Mouse (Mus musculus) embryonic facial prominence, embryonic 14.5 days (tissue): ENCODE results near the gene Prss57. TPM values are rescaled to one million over a fixed set of nuclear protein-coding genes. Genes with fewer than 3 reads are reported as not detected.
A peak's percentile ranks its signal among the peaks of the same experiment; 100 is the strongest.

Experiments
- ATAC-seq: fragments of 200-750 bp; cut with Nextera tagmentation; 2 replicates; pipeline ENCODE4 v1.8.0; 2017; ENCODE audit warnings: low read depth, moderate number of reproducible peaks, moderate TSS enrichment
- DNase-seq: peaks from one replicate; pipeline ENCODE4 v3.0.0-alpha.2; 2015; ENCODE audit warnings: low spot score
- H3K27ac ChIP-seq: fragments of 300-500 bp; sonication (generic); replicated peaks from 2 replicates; pipeline ENCODE4 v1.5.1; 2014; ENCODE audit warnings: low read depth, mild to moderate bottlenecking, low read length, moderate library complexity
- H3K27me3 ChIP-seq: fragments of 300-500 bp; sonication (generic); replicated peaks from 2 replicates; pipeline ENCODE4 v1.6.1; 2014; ENCODE audit warnings: low read length; ENCODE audit not compliant: control insufficient read depth, insufficient read depth
- H3K36me3 ChIP-seq: fragments of 300-500 bp; sonication (generic); 2 replicates; pipeline ENCODE4 v1.6.1; 2014; ENCODE audit warnings: low read length, mixed read lengths; ENCODE audit not compliant: control insufficient read depth, insufficient read depth
- H3K4me1 ChIP-seq: fragments of 300-500 bp; sonication (generic); 2 replicates; pipeline ENCODE4 v1.6.1; 2014; ENCODE audit warnings: antibody characterized with exemption, low read length; ENCODE audit not compliant: control insufficient read depth, insufficient read depth
- H3K4me2 ChIP-seq: fragments of 300-500 bp; sonication (generic); 2 replicates; pipeline ENCODE4 v1.6.1; 2014; ENCODE audit warnings: low read depth, mild to moderate bottlenecking, low read length, moderate library complexity, mixed read lengths
- H3K4me3 ChIP-seq: fragments of 300-500 bp; sonication (generic); 2 replicates; pipeline ENCODE4 v1.5.1; 2014; ENCODE audit warnings: low read depth, mild to moderate bottlenecking, low read length
- H3K9ac ChIP-seq: fragments of 300-500 bp; sonication (generic); 2 replicates; pipeline ENCODE4 v1.6.1; 2014; ENCODE audit warnings: low read depth, mild to moderate bottlenecking, low read length, moderate library complexity, mixed read lengths
- H3K9me3 ChIP-seq: fragments of 300-500 bp; sonication (generic); 2 replicates; pipeline ENCODE4 v1.6.1; 2016; ENCODE audit warnings: low read length; ENCODE audit not compliant: control insufficient read depth
- WGBS: fragments of 180-500 bp; shearing (Covaris S2); extraction: QIAGEN DNeasy Blood & Tissue Kit; methylation state at CpG from one replicate; pipeline ENCODE4 v1.1.7; 2014; 5-methylcytosine and 5-hydroxymethylcytosine counted together
- polyA plus RNA-seq: library from polyadenylated mRNA; unstranded; fragments of >200 nt; fragmentation: Nextera tagmentation; extraction: Ambion mirVana; gene quantifications from 2 replicates; pipeline ENCODE4 v1.2.1, GENCODE M21; 2014

Prss57 gene
- 0.16 TPM in 1 of 2 replicates, not detected in the other for polyA plus RNA-seq

- no peaks in the 10 kb centered on the region for H3K36me3 ChIP-seq
- DNase-seq = no peak
- no peaks in the 10 kb centered on the region for H3K9me3 ChIP-seq
- peaks cover 9% of the 10 kb centered on the region for H3K4me1 ChIP-seq
- H3K27me3 ChIP-seq = no peaks in the 10 kb centered on the region
- H3K9ac ChIP-seq = no peak within 1 kb of the TSS
- no peak within 1 kb of the TSS for H3K4me3 ChIP-seq
- H3K27ac ChIP-seq = no peak within 1 kb of the TSS
- H3K4me2 ChIP-seq = no peak within 1 kb of the TSS
- 88% methylated on average over 4 of the region's 4 CpGs for WGBS
- no peak for ATAC-seq
These were observed at the start of gene Prss57 for GRCm38 (mm10) chr10:79790861-79791260. Gene Prss57, minus strand, starts transcription at chr10:79790961.

- no peaks in the 10 kb centered on the region for H3K36me3 ChIP-seq
- H3K9ac ChIP-seq = no peak overlapping the region
- 87% methylated on average over 3 of the region's 3 CpGs for WGBS
- no peak overlapping the region for H3K4me3 ChIP-seq
- peak overlapping the region; percentile 95 for H3K27ac ChIP-seq
- peaks cover 21% of the 10 kb centered on the region for H3K4me1 ChIP-seq
- no peaks in the 10 kb centered on the region for H3K27me3 ChIP-seq
- peak overlapping the region; percentile 76 for H3K4me2 ChIP-seq
- H3K9me3 ChIP-seq = no peaks in the 10 kb centered on the region
- DNase-seq (no peak), ATAC-seq (no peak)
These were observed 49.3 kb upstream of the Prss57 start for GRCm38 (mm10) chr10:79840091-79840490.

- ATAC-seq (no peak), DNase-seq (no peak)
- H3K27me3 ChIP-seq = no peaks in the 10 kb centered on the region
- H3K4me1 ChIP-seq = peaks cover 13% of the 10 kb centered on the region
- H3K4me3 ChIP-seq = no peak overlapping the region
- H3K9ac ChIP-seq = no peak overlapping the region
- H3K27ac ChIP-seq = no peak overlapping the region
- 58% methylated on average over 2 of the region's 2 CpGs for WGBS
- H3K36me3 ChIP-seq = no peaks in the 10 kb centered on the region
- no peaks in the 10 kb centered on the region for H3K9me3 ChIP-seq
- no peak overlapping the region for H3K4me2 ChIP-seq
These were observed 47.4 kb upstream of the Prss57 start for GRCm38 (mm10) chr10:79838151-79838550.

GRCm38 (mm10) chr10:79836918-79837317 is 46.2 kb upstream of the Prss57 start:
- H3K4me1 ChIP-seq = peaks cover 9% of the 10 kb centered on the region; the same call in 1 of the 2 replicates
- H3K36me3 ChIP-seq = no peaks in the 10 kb centered on the region
- DNase-seq = no peak
- WGBS = 97% methylated on average over 3 of the region's 3 CpGs
- ATAC-seq = no peak
- no peak overlapping the region for H3K27ac ChIP-seq
- H3K4me3 ChIP-seq = no peak overlapping the region
- no peak overlapping the region for H3K4me2 ChIP-seq
- no peaks in the 10 kb centered on the region for H3K9me3 ChIP-seq
- H3K9ac ChIP-seq = no peak overlapping the region
- H3K27me3 ChIP-seq = no peaks in the 10 kb centered on the region

GRCm38 (mm10) chr10:79834769-79835398 is 44.1 kb upstream of the Prss57 start:
- no peaks in the 10 kb centered on the region for H3K4me1 ChIP-seq
- no peaks in the 10 kb centered on the region for H3K27me3 ChIP-seq
- no peak overlapping the region for H3K9ac ChIP-seq
- H3K4me2 ChIP-seq = no peak overlapping the region
- DNase-seq (peak; percentile 72), ATAC-seq (peak; percentile 70)
- no peak overlapping the region for H3K27ac ChIP-seq
- 24% methylated on average over 9 of the region's 9 CpGs for WGBS
- H3K36me3 ChIP-seq = no peaks in the 10 kb centered on the region
- H3K4me3 ChIP-seq = no peak overlapping the region
- H3K9me3 ChIP-seq = no peaks in the 10 kb centered on the region

- Histone ChIP-seq H3K4me3 (no peak overlapping the region), H3K4me2 (no peak overlapping the region), H3K4me1 (no peaks in the 10 kb centered on the region), H3K27me3 (no peaks in the 10 kb centered on the region), H3K27ac (no peak overlapping the region), H3K36me3 (no peaks in the 10 kb centered on the region), H3K9ac (no peak overlapping the region), H3K9me3 (no peaks in the 10 kb centered on the region)
- DNase-seq (no peak), ATAC-seq (no peak)
- WGBS = 72% methylated on average over 9 of the region's 9 CpGs
These were observed 42.0 kb upstream of the Prss57 start for GRCm38 (mm10) chr10:79832786-79833181.

- H3K27me3 ChIP-seq = no peaks in the 10 kb centered on the region
- H3K4me1 ChIP-seq = no peaks in the 10 kb centered on the region
- H3K36me3 ChIP-seq = no peaks in the 10 kb centered on the region
- 53% methylated on average over 7 of the region's 7 CpGs for WGBS
- no peak overlapping the region for H3K4me2 ChIP-seq
- H3K27ac ChIP-seq = no peak overlapping the region
- H3K9me3 ChIP-seq = no peaks in the 10 kb centered on the region
- no peak for ATAC-seq
- no peak for DNase-seq
- H3K4me3 ChIP-seq = no peak overlapping the region
- no peak overlapping the region for H3K9ac ChIP-seq
These were observed 41.4 kb upstream of the Prss57 start for GRCm38 (mm10) chr10:79832026-79832785.

GRCm38 (mm10) chr10:79831583-79831982 is 40.8 kb upstream of the Prss57 start:
- Histone ChIP-seq H3K27me3 (no peaks in the 10 kb centered on the region), H3K27ac (no peak overlapping the region), H3K4me1 (no peaks in the 10 kb centered on the region), H3K36me3 (no peaks in the 10 kb centered on the region), H3K4me2 (no peak overlapping the region), H3K9me3 (no peaks in the 10 kb centered on the region), H3K4me3 (no peak overlapping the region), H3K9ac (no peak overlapping the region)
- 69% methylated on average over 1 of the region's 3 CpGs for WGBS
- no peak for ATAC-seq
- no peak for DNase-seq
